7 mouse cellular contexts compared by ENCODE assay signal in the genomic region with DNA sequence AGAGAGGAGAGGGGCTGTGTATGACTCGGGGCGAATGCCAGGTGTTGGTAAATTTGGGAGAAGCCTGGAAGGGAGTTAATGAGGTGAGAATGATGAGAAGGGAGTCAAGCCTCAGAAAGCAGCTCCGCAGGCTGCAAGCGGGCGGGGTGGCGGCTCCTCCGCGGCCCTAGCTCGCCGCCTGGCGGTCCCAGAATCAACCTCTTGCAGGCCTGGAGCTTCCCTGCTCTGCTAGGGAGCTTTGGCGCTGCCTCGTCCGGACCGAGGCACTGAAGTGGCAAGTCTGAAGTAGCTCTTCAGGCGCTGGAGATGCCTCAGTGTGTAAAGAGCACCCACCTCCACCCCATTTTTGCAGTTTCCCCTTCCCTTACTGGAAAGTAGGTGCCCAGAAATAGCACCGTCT. TPM values are rescaled to one million over a fixed set of nuclear protein-coding genes. Genes with fewer than 3 reads are reported as not detected.
A peak's percentile ranks its signal among the peaks of the same experiment; 100 is the strongest.
DNase-seq lines count a peak whose midpoint lies in the region; ATAC-seq and TF ChIP-seq lines count a peak whose summit lies in the region.

No protein-coding gene starts in this region.

- peak; percentile 64 for ATAC-seq in intestine, embryonic 16.5 days
- peak; percentile 75 for ATAC-seq in midbrain, embryonic 11.5 days (ENCODE audit: low FRiP score)

- peak overlapping the region; percentile 52 for H3K4me3 ChIP-seq in intestine, embryonic 16.5 days (ENCODE audit: low read length)
- peak overlapping the region; percentile 48; the same call in 1 of the 2 replicates for H3K4me3 ChIP-seq in midbrain, embryonic 11.5 days (ENCODE audit: low read depth, low read length)
- no peak overlapping the region for H3K4me3 ChIP-seq in spleen, adult 2 months (ENCODE audit: extremely low read depth, insufficient read depth, insufficient read length)

- peak; percentile 91 for DNase-seq in adrenal gland, postnatal 14 days
- peak; percentile 93 for DNase-seq in embryo, embryonic 11 days
- peak; percentile 75 to 88 for DNase-seq in gastrocnemius, postnatal 4 days (ENCODE audit: low spot score in 2 of 2)
- DNase-seq in left cerebral cortex, postnatal 4 days, result peak; percentile 86
- DNase-seq in midbrain, embryonic 11.5 days (ENCODE audit: low spot score, missing footprints), result peak; percentile 97
- peak; percentile 14 to 54 for DNase-seq in spleen, adult 2 months (ENCODE audit: low read depth in 1 of 2, low spot score in 2 of 2)

- intact Hi-C loops in left cerebral cortex, postnatal 4 days (cut with DNase I), result loop anchor here (5.0 kb wide), 1 partner anchor 356 kb away; no protein-coding TSS in a partner anchor

- no peak for TF ChIP-seq POLR2A in spleen, adult 2 months (IDR thresholded peaks at IDR 0.05; ENCODE audit: low read depth, low read length)

- H3K9ac ChIP-seq in intestine, embryonic 16.5 days (ENCODE audit: low read depth, low read length), result 0 out of 2 replicates have a peak overlapping the region, but pooled peaks have one; percentile 62
- no peak overlapping the region for H3K9ac ChIP-seq in midbrain, embryonic 11.5 days (ENCODE audit: low read length)

- peaks cover 38% of the 10 kb centered on the region for H3K27me3 ChIP-seq in intestine, embryonic 16.5 days (replicated peaks; ENCODE audit: control insufficient read depth, insufficient read depth, low read length)
- peaks cover 85% of the 10 kb centered on the region for H3K27me3 ChIP-seq in midbrain, embryonic 11.5 days (ENCODE audit: control insufficient read depth, insufficient read depth, low read length)
- peaks cover 43% of the 10 kb centered on the region for H3K27me3 ChIP-seq in spleen, adult 2 months (ENCODE audit: control insufficient read depth, insufficient read depth, low read length)

- H3K4me1 ChIP-seq in intestine, embryonic 16.5 days (ENCODE audit: control insufficient read depth, insufficient read depth, low read length), result peaks cover 43% of the 10 kb centered on the region
- H3K4me1 ChIP-seq in midbrain, embryonic 11.5 days (ENCODE audit: control insufficient read depth, insufficient read depth, low read length), result peaks cover 33% of the 10 kb centered on the region
- peaks cover 8% of the 10 kb centered on the region for H3K4me1 ChIP-seq in spleen, adult 2 months (ENCODE audit: control insufficient read depth, insufficient read depth, insufficient read length)

- H3K4me2 ChIP-seq in intestine, embryonic 16.5 days (ENCODE audit: low read depth, low read length), result peak overlapping the region; percentile 98
- H3K4me2 ChIP-seq in midbrain, embryonic 11.5 days, result peak overlapping the region; percentile 85

- peak; percentile 52; the same call in 1 of the 2 replicates for TF ChIP-seq CTCF in spleen, adult 2 months (IDR thresholded peaks at IDR 0.05; ENCODE audit: extremely low read depth, insufficient read depth, insufficient read length, insufficient replicate concordance)

- H3K27ac ChIP-seq in intestine, embryonic 16.5 days (ENCODE audit: low read length), result no peak overlapping the region
- H3K27ac ChIP-seq in midbrain, embryonic 11.5 days (ENCODE audit: low read depth, low read length), result no peak overlapping the region
- no peak overlapping the region for H3K27ac ChIP-seq in spleen, adult 2 months (ENCODE audit: insufficient read depth, low read length)

- H3K9me3 ChIP-seq in intestine, embryonic 16.5 days (ENCODE audit: control insufficient read depth, low read length), result no peaks in the 10 kb centered on the region
- H3K9me3 ChIP-seq in midbrain, embryonic 11.5 days (ENCODE audit: control insufficient read depth, low read length), result no peaks in the 10 kb centered on the region

- WGBS in intestine, embryonic 16.5 days, result under 1% methylated on average over 17 of the region's 17 CpGs
- WGBS in midbrain, embryonic 11.5 days, result 1% methylated on average over 17 of the region's 17 CpGs
- 1% methylated on average over 17 of the region's 17 CpGs for WGBS in spleen, adult 2 months

- H3K36me3 ChIP-seq in intestine, embryonic 16.5 days (ENCODE audit: control insufficient read depth, insufficient read depth, low read length), result no peaks in the 10 kb centered on the region
- H3K36me3 ChIP-seq in midbrain, embryonic 11.5 days (ENCODE audit: control insufficient read depth, insufficient read depth, low read length), result no peaks in the 10 kb centered on the region
- no peaks in the 10 kb centered on the region for H3K36me3 ChIP-seq in spleen, adult 2 months (ENCODE audit: control insufficient read depth, insufficient read depth, low read length)

RNA-seq across cellular contexts. Expression of gene Wnt11, which starts 3.0 kb away (rescaled TPM):
- 1.8 and 7.4 TPM in 2 replicates for total RNA-seq in adrenal gland, postnatal 14 days (2021)
- 10 to 100 TPM; 16.4 to 19.9 TPM for total RNA-seq in gastrocnemius, postnatal 4 days (2021)
- 1.8 and 2.0 TPM in 2 replicates for polyA plus RNA-seq in intestine, embryonic 16.5 days (2015; fragmentation: Nextera tagmentation; extraction: Ambion mirVana)
- total RNA-seq in left cerebral cortex, postnatal 4 days (2021), result under 1 TPM; 0.81 to 0.84 TPM
- 0.61 and 0.71 TPM in 2 replicates for polyA plus RNA-seq in midbrain, embryonic 11.5 days (2014; fragmentation: Nextera tagmentation; extraction: Ambion mirVana)
- 4.9 and 11.5 TPM in 2 replicates for polyA plus RNA-seq in spleen, adult 2 months (2012; rRNA removed)

Comparison
In these comparisons a context has a peak if more than half of its experiments do, and no peak if none do; other contexts are left out.
1. DNase-seq: peak in every context shown above with its lines; median percentile 97 in midbrain, embryonic 11.5 days; 93 in embryo, embryonic 11 days; 91 in adrenal gland, postnatal 14 days; 86 in left cerebral cortex, postnatal 4 days; 82 in gastrocnemius, postnatal 4 days; 34 in spleen, adult 2 months.